Mouse (Mus musculus) lung, adult 2 months (tissue): ENCODE data around the gene Slc12a1. TPM values are rescaled to one million over a fixed set of nuclear protein-coding genes. Genes with fewer than 3 reads are reported as not detected.
"Not testable (repeated sequence)": the region's sequence is repeated elsewhere in the genome, so short reads cannot be mapped to it uniquely, and the experiment has no call there.

Source experiments
- DNase-seq: peaks from one replicate; pipeline ENCODE4 v3.0.0; 2022
- H3K4me1 ChIP-seq: fragments of 200-500 bp; 2 replicates; pipeline ENCODE4 v1.6.1; 2011; ENCODE audit warnings: low read length; ENCODE audit not compliant: control insufficient read depth, insufficient read depth
- H3K4me3 ChIP-seq: fragments of 200-500 bp; replicated peaks from 2 replicates; pipeline ENCODE3; 2011; ENCODE audit warnings: low read depth, mild to moderate bottlenecking, control low read depth, low read length; ENCODE audit errors: extremely low read depth
- CTCF ChIP-seq: fragments of 200-500 bp; IDR thresholded peaks from 2 replicates; pipeline ENCODE4 v1.5.1; 2011; ENCODE audit warnings: mild to moderate bottlenecking, low read length, control low read depth; ENCODE audit not compliant: insufficient read depth
- POLR2A ChIP-seq: fragments of 200-500 bp; IDR thresholded peaks from 2 replicates; pipeline ENCODE4 v1.6.1; 2011; ENCODE audit warnings: low read depth, mild to moderate bottlenecking, control low read depth, low read length, borderline replicate concordance; ENCODE audit errors: extremely low read depth
- WGBS: fragments of 180-500 bp; shearing (Covaris S2); methylation state at CpG from one replicate; pipeline ENCODE4 v1.1.7; 2018; 5-methylcytosine and 5-hydroxymethylcytosine counted together
- polyA plus RNA-seq: library from polyadenylated mRNA; depleted of rRNA; stranded (reverse); fragments of >200 nt; gene quantifications from 2 replicates; pipeline ENCODE4 v1.2.3, GENCODE M21; 2012; rRNA removed

Slc12a1 gene
- polyA plus RNA-seq: 0.05 TPM in 1 of 2 replicates, not detected in the other

- Histone ChIP-seq H3K4me3 (no peak within 1 kb of the TSS), H3K4me1 (no peaks in the 10 kb centered on the region)
- no peak for DNase-seq
- TF ChIP-seq POLR2A: no peak
- no peak for TF ChIP-seq CTCF
- WGBS: 91% methylated on average over 6 of the region's 6 CpGs
Observed at GRCm38 (mm10) chr2:125152388-125152787, at the start of gene Slc12a1. Gene Slc12a1 (plus strand): TSS chr2:125152505.

DNA sequence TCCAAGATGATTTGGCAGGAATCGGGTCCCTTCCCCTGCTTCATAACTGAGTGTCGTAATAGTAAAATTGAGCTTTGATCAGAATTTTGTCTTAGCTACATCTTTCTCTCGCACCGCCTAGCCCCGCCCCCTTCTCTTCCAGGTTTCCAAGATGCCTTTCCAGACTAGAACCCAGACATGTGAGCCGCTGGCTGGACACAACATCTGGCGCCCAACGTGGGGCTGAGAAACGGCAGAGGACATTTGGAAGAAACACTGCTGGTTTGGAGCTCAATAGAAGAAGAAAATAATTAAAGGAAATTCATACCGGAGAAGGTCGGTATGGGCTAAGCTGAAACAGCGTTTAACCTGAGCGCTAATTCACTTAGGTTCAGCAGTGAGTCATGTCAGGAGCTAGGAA lies 47.8 kb upstream of the Slc12a1 start:
- H3K4me3 ChIP-seq, DNase-seq, H3K4me1 ChIP-seq: not testable (repeated sequence)
- whole genome bisulfite sequencing: 98% methylated on average over 13 of the region's 13 CpGs

- 97% methylated on average over 4 of the region's 4 CpGs for WGBS
- H3K4me3 ChIP-seq, H3K4me1 ChIP-seq, DNase-seq: not testable (repeated sequence)
Observed at GRCm38 (mm10) chr2:125106536-125106935, 45.8 kb upstream of the Slc12a1 start.

DNA sequence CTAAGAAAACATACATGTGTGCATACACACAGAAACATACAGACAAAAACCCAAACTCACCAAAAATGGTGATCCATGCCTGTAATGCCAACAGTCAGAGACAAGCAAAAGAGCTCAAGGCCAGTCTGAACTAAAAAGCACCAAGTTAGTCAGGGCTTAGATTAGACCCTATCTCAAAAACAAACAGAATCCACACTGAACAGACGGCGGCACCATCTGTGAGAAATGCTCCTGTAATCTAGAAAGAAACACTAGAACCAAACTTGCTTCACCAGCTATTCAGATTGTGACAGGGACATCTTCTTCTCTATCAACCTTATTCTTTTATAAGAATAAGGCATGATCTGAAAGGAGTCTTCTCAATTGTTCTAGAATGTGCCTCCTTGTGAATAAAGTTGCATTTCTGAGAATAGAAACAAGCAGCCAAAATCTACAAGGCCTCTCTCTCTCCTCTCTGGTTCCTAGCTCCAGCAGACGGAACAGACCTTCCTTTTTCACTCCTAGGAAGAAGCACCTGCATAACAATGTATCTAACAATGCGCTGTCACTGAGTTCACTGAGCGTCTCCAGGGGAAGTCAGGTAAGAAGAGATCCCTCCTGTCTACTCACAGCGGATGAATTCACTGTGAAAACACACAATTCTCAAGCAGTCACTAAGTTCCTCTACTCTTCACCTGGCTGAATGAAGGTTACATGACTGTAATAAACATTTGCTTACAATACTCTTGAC lies 32.8 kb upstream of the Slc12a1 start:
- WGBS: 83% methylated on average over 6 of the region's 6 CpGs
- no peak for TF ChIP-seq CTCF
- H3K4me1 ChIP-seq: peaks cover 5% of the 10 kb centered on the region
- no peak for DNase-seq
- no peak overlapping the region for H3K4me3 ChIP-seq

- peaks cover 5% of the 10 kb centered on the region for H3K4me1 ChIP-seq
- H3K4me3 ChIP-seq: peak overlapping the region; percentile 68
- no peak for DNase-seq
- TF ChIP-seq CTCF (no peak), POLR2A (no peak)
- 13% methylated on average over 4 of the region's 4 CpGs for WGBS
Observed at GRCm38 (mm10) chr2:125122288-125122623, 30.0 kb upstream of the Slc12a1 start.

GRCm38 (mm10) chr2:125122624-125123476 lies 29.5 kb upstream of the Slc12a1 start:
- peaks cover 5% of the 10 kb centered on the region for H3K4me1 ChIP-seq
- peak; percentile 59 for DNase-seq
- WGBS: 1% methylated on average over 47 of the region's 59 CpGs
- H3K4me3 ChIP-seq: peak overlapping the region; percentile 68
- TF ChIP-seq POLR2A: no peak
- no peak for TF ChIP-seq CTCF

- peaks cover 5% of the 10 kb centered on the region for H3K4me1 ChIP-seq
- 1% methylated on average over 38 of the region's 48 CpGs for WGBS
- TF ChIP-seq POLR2A (no peak), CTCF (no peak)
- H3K4me3 ChIP-seq: peak within 1 kb of the TSS; percentile 68
- peak; percentile 78 for DNase-seq
Observed at GRCm38 (mm10) chr2:125123477-125123852, 28.8 kb upstream of the Slc12a1 start, which contains the start of gene Myef2. Gene Myef2 (minus strand): TSS chr2:125123661.

- DNase-seq: no peak
- Histone ChIP-seq H3K4me3 (no peak overlapping the region), H3K4me1 (peaks cover 5% of the 10 kb centered on the region)
- TF ChIP-seq POLR2A: no peak
- no peak for TF ChIP-seq CTCF
- 22% methylated on average over 4 of the region's 4 CpGs for WGBS
Observed at GRCm38 (mm10) chr2:125125824-125126223, 26.5 kb upstream of the Slc12a1 start.

DNA sequence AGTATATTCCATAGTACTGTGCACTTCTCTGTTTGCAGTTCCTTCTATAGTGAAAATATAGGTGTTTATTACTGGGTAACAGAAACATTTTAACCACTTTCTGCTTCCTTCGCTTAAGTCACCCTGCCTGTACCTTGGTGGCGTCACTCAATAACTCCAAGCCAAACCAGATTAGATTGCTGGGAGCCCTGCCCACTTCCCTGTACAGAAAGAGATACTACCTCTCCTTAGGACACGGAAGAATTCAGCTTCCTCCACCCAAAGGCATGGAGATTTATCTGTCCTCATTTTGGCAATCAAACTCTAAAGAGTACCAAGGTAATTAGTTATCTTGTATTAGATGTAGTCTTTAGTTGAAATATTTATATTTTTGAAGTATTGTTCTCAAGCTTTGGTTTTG lies 25.5 kb upstream of the Slc12a1 start:
- H3K4me1 ChIP-seq: peaks cover 5% of the 10 kb centered on the region
- DNase-seq: no peak
- H3K4me3 ChIP-seq: no peak overlapping the region
- no peak for TF ChIP-seq POLR2A
- no peak for TF ChIP-seq CTCF
- WGBS: 78% methylated on average over 3 of the region's 3 CpGs

- no peak for DNase-seq
- Histone ChIP-seq H3K4me3 (no peak overlapping the region), H3K4me1 (no peaks in the 10 kb centered on the region)
- TF ChIP-seq CTCF (no peak), POLR2A (no peak)
- 35% methylated on average over 4 of the region's 4 CpGs for WGBS
Observed at GRCm38 (mm10) chr2:125134113-125134512, 18.2 kb upstream of the Slc12a1 start.
